Mouse (Mus musculus) megakaryocyte, adult 5-6 weeks (primary cell): ENCODE results near the gene E2f4. TPM values are rescaled to one million over a fixed set of nuclear protein-coding genes. Genes with fewer than 3 reads are reported as not detected.

ENCODE experiments used
- ATAC-seq: 2 replicates; pipeline ENCODE4 v1.8.0; 2016; ENCODE audit warnings: mild to moderate bottlenecking, inconsistent platforms; ENCODE audit not compliant: poor library complexity, severe bottlenecking
- total RNA-seq, 2 experiments: library from RNA; stranded (forward) in 1 of 2; stranded (reverse) in 1 of 2; fragments of 153-499, 151-499 nt in 1 of 2; fragments of 221-1000, 200-1000 nt in 1 of 2; gene quantifications; 2 replicates each; pipeline versions ENCODE4 v1.2.3 to v1.2.4; 2015 to 2017

Gene E2f4
- total RNA-seq, 2 experiments from 2014 or later = 26.9 to 75.8 TPM

DNA sequence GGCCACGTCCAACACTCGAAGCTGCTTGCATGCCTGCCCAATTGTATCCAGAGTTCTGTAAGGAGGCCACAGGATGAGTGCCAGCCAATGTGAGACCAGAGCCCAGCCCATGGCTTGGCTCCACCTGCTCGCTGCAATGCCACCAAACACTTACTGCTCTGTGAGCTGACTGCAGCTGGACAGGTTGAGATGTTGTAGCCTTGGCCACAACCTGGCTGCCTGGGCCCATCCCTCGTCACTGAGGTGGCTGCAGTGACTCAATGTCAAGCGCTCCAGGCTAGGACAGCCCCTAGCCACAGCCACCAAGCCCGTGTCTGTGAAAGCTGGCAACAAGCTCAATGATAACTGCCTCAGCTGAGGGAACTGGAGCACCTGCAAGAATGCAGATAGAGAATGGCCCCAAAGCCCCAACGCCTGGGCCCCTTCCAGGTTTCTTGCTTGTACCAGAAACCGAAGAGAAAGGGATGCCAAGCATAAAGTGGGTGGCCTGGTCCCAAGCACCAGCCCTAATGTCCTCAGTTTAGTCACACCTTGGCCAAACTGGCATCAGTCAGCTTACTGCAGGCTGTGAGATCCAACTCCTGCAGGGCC is 15.5 kb downstream of the E2f4 start:
- no peak for ATAC-seq

DNA sequence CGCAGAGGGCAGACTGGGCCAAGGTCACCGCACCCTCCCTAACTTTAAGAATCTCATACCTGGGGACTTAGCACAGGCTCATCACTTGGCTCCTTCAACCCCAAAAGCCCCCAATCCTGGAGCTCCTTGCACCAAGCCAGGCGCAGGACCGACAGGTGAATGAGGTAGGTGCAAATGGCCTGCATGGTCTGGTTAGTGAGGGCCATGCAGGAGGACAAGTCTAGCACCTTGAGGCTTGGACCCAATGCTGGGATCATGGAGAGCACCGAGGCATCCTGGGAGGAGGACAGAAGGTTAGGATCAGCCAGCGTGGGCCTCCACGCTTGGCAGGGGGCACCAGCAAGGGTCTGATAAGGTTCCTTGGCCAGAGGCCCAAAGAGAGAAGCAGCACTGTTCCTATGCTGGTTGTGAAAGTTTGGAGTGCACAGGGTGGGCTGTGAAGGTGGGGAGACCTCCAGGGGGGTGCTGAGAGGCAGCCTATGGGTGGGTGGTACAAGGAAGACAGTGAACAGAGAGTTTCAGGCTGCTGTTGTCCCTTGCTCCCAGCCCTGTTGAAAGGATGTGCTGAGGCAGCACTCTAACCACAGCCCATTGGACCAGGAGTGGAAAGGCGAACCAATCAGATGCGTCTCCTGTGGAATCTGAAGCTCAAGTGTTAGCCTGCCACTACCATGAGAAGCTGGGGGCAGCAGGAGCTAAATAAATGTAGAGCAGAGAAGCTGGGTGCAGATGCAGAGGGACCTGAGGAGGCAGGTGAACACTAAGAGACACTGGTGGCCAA is 16.3 kb downstream of the E2f4 start:
- ATAC-seq = no peak

DNA sequence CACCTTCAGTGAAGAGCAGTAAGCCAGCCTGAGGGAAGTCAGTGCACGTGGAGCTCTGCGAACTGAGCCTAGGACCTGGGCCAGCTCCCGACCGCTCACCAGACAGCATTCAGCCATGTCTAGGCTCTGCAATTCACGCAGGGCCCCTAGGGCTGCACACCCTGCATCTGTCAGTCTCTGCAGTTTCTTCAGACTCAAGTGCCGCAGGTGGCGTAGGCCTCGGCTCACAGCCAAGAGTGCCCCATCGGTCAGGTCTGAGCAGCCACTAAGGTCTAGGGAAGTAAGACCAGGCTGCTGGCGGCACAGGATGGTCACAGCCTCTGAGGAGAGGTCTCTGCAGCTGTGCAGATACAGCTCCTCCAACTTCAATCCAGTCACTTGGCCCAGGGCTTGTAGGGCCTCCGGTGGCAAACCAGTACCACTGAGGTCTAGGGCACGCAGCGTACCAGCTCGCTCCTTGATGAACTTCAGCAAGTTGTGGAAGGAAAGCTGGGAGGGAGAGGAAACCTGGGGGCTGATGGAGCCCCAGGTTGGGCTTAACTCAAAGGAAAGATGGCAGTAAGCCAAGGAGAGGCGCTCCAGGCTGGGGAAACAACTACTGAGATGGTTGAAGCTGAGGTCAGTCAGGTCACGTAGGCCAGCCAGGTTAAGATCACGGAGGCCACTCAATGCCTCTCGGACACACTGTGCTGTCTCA is 17.8 kb downstream of the E2f4 start:
- no peak for ATAC-seq

DNA sequence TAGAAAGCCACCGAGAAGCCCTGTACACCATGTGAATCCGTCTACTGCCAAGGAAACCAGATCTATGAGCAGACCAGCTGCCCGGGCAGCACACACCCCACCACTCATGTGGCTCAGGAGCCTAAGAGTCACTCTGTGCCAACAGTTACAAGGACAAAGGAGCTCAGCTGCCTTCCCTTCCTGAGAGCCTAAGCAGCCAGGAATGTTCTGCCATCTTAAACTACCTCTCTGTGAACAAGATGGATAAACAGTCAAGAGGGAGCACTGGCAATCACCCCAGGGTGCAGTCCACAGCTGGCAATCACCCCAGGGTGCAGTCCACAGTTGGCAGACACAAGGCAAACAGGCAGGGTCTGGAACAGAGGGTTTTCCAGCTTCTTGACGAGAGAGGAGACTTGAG is 20.5 kb downstream of the E2f4 start:
- ATAC-seq = no peak

DNA sequence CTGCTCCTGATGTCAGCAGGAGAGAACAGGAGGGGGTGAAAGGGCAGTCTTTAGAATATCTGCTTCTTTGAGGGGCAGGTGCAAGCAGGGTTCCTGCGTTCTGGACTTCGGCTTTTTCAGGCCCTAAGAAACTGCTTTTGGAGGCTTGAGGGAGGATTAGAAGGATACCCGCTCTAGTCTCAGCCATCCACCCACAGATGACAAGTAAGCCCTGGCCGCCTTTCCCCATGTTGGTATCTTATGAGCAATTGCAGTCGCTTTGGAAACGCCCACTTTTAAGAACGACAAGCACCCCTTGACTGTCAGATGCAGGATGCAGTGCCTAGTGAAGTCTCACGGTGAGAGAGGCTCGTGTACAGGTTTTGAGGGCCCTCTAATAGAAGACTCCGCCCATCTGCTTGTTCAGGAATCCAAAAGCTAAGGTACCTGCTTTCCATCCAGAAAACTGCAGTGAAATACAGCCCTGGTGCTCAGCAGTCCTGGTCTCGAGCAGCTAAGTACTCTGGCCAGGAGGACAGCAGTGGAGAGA is 21.3 kb downstream of the E2f4 start:
- no peak for ATAC-seq

DNA sequence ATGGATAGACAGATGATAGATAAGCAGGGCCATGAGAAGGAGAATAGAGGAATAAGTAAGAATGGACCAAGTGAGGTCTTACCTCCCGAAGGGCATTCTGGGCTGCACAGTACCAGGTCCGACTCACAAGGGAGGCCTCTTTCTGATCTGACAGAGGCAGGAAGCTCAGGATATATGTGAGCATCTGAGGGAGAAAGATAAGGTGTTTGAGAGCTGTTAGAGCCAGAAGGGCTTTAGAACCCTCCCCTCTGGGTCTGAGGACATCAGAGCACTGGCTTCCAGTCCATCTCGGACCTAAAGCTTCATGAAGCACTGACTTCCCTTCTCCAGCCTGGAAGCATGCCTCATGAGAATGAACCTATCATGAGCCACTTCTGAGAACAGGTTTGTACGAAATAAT is 25.7 kb downstream of the E2f4 start:
- ATAC-seq = no peak

DNA sequence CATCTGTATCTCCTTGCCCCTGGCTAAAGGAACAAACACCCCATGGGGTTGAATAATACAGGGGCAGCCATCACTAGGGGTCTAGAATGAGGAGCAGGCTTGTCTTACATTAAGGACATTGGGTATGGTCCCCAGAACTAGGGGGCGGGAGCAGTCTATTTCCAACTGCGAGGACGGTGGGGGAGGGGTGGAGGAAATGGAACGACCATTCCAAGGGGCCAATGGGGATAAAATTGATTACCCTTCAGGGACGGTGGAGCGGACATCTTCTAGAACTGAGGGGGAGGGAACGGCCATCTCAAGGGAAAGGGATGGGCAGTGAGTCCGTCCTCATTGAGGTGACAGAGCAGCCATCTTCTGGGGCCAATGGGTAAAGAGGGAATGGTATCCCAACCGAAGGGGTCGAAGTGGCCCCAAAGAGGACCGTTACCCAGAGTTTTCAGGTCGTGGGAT is 28.2 kb downstream of the E2f4 start:
- no peak for ATAC-seq

DNA sequence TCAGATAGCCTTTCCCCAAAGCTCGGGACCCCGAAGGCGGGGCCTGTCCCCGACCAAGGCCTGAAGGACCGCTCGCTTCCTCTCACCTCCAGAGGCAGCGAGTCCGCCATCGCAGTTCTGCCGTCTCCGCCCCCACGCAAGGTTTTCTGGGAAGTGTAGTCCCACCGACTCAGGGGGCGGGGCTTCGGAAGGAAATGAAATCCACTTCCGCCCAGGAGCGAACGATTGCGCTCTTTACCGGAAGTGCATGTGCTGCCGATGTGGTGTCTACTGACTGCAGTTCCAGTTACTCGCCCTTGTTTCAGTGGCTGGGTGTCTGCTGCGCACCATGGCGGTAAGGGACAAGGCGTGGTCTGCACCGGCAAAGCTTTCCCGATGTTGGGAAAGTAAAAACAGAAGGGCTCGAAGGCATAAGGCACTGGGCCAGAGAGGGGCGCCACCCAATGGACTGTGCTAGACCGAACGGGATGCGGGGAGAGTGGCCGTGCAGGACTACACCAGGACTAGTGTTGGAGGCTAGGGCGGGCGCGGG is 28.7 kb downstream of the E2f4 start, which contains the start of the genes Lrrc29 and Tmem208:
Gene Lrrc29, minus strand, starts transcription at position 138 of the 532 bp plus-strand sequence.
Gene Tmem208, plus strand, starts transcription at position 214 of the 532 bp plus-strand sequence.
- peak; percentile 96 for ATAC-seq

DNA sequence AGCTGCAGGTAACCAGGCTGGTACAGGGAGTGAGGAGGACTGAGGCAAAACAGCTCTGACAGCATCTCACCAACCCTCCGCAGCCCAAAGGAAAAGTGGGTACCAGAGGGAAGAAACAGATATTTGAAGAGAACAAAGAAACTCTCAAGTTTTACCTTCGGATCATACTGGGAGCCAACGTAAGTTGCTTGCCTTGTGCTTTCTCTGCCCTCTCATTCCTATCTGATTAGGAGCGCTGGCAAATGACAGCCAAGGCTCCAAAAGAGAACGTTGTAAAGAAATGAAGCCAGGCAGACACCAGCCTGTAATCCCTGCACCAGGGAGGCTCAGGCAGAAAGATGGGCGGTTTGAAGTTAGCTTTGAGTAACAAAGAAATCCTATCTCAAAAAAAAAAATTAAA is 29.5 kb downstream of the E2f4 start:
- no peak for ATAC-seq

DNA sequence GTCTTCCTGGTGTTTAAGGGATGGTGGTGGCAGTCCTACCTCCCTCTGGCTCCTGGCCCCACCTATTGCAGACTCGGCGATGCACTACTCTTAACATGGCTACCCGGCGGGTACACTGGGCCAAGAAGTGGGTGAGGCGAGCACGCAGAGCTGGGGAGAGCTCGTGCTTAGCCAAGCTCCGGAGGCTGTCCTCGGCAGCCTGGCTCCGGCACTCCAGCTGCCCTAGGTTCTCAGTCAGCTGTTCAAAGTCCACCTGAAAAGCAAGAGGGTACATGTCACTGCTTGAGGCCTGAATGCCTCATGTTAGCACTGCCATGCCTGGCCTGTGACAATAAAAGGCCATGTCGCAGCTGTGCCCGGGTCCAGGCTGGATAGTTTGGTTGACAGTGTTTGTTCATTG is 32.9 kb downstream of the E2f4 start:
- ATAC-seq = no peak

DNA sequence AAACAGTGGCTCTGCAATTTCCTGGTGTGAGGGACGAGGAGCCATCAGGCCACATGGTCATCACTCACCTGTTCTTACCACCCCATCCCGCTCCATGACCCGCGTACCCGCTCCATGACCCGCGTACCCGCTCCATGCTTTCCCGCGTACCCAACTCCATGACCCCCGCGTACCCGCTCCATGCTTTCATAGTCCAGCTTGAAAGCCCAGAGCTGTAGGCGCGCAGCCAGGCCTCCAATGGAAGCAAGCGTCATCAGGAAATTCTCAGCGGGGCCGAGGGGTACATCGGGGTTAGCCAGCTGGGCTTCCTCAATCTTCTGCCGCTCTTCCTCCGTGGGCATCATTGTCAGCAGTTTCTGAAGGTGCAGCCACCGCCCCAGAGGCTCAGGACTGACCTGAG is 34.0 kb downstream of the E2f4 start:
- no peak for ATAC-seq

DNA sequence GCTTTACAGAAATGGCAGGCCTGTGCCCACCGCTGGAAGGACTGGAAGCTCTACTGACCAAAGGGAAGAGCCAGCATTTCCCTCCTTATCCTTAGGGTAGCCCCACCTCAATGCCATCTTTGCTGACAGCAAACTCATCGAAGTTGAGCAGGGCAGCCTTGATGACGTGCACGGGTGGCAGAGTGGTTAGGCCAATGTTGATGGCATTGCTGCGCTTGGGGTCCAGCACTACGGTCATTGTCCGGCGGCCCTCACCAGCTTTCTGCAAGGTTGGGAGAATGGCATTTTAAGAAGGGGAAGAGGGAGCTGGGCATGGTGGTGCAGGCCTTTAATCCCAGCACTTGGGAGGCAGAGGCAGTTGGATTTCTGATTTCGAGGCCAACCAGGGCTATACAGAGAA is 34.5 kb downstream of the E2f4 start:
- no peak for ATAC-seq

DNA sequence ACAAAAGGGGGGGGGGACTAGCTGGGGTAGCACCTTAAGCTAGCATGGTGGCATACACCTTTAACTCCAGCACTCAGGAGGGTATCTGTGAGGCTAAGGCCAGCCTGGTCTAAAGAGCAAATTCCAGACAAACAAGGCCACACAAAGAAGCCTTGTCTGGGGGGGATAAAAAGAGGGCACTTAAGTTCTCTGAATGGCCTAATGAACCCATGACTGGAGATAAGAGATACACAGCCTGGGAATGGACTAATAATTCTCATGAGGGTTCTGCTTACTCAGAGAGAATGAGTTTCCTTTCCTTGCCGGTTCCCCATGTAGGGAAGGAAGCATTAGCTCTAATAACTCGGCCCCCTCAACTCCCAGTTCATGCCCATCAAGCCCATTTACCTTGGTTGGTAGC is 35.1 kb downstream of the E2f4 start:
- ATAC-seq = no peak

DNA sequence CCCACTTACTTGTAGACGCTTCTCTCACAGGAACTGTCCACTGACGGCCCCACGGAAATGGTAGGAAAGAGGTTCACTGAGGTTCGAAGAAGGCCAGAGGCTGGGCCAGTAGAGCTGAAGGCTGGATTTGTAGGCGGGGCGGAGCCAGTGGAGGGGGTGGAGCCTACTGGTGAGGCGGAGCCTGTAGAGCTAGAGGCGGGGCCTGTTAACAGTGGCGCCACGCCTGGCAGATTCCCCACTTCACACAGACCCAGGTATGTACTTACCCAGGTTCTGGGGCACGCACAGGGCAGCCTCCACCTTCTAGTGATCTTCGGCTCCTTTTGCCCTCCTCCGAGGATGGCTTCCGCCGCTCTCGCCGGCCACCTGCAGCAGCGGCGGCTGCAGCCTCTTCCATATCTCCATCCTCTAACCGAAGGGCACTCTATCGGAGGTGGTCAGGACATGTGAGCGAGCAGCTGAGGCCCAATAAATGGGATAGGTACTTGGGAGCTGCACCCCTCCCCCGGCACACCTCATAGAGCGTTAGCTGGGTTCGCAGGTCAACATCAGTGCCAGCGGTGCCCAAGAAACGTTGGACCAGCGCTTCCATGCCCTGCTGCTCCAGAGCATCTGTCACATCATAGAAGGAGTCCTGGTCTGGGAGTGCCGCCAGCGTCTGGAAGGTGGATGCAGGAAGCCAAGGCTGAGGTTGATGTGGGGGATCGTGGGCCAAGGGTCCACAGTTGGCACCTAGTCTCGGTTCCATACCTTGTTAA is 39.1 kb downstream of the E2f4 start:
- ATAC-seq = no peak

DNA sequence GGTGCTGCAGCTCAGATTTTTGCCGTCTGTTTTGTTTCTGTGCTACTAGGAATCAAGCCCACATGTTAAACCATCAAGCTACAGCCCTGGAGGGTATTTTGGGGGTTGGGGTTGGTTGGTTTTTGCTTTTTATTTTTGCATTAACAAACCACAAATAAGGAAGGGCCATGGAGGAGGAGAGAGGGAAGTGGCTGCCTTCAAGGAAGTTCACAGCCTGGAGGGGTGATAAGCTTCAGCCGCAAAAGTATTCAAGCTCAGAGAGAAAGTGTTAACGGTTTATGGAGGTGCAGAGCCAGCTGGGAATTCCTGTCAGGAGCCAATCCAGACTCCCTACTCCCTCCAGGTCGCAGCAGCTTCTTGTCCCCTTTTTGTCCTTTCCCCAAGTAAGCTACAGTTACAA is 41.5 kb downstream of the E2f4 start:
- ATAC-seq = peak; percentile 60

DNA sequence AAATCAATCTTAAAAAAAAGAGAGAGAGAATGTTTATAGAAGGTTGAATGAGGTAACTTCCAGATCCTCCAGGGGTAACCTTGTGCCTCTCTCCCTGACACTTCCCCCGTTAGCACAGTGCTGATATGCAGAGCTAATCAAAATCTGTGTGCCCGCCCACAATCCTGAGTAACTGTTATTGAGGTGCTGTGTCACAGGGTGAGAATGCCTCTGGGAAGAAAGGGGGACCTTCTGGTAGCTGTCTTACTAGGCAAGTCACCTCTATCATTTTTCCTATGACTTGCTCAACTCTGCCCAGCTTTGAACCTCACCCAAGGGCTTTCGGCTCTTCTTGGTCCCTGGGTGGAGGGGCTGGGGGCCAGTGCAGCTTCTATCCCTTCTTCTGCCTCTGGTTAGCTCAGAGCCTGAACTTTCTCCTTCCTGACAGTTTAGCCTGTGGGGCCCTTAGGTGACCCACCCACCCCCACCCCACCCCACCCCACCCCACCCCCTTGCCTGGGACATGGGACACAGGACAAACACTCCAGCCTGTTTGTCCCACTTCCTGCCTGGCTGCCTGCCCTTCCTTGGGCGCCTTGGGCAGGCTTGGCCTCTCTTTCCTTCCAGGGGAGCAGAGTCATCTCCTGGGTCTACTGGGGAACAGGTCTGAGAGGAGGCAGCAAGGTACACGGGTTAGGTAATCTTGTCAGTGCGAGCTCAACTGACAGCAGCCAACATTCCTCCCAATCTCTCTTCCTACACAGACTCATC is 42.6 kb downstream of the E2f4 start:
- no peak for ATAC-seq

DNA sequence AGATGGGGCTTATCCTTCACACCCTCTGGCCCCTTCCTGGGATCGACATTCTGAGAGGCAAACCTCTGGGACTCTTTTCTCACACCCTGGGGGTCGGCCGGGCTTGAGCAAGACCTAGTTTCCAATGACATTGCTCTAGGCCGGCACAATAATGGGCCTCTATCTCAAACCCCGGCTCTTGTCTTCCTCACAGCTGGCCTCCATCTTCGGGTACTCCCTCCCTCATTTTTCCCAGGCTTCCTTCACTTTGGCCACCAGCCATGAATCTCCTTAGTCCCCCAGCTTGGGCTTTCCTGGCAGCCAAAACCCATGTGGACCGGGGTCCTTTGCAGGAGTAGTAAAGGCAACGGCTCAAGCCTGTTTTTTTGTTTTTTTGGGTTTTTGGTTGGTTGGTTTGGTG is 43.9 kb downstream of the E2f4 start:
- ATAC-seq = no peak

DNA sequence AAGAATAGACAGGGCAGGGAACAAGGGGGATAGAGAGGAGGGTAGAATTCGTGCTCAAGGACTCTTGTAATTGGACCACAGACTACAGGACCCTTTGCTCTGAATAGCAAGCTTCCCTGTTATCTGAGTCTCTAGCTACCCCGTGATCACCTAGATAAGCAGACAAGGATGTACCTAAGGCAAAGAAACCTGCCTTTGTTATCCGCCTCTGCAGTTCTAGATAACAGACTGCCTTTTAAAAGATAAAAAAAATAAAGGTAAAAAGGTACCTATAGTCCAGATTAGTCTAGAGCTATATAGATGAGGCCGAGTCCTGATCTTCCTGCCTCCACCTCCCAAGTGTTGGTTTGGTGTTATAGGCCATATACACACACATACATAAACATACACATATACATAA is 45.3 kb downstream of the E2f4 start:
- no peak for ATAC-seq

DNA sequence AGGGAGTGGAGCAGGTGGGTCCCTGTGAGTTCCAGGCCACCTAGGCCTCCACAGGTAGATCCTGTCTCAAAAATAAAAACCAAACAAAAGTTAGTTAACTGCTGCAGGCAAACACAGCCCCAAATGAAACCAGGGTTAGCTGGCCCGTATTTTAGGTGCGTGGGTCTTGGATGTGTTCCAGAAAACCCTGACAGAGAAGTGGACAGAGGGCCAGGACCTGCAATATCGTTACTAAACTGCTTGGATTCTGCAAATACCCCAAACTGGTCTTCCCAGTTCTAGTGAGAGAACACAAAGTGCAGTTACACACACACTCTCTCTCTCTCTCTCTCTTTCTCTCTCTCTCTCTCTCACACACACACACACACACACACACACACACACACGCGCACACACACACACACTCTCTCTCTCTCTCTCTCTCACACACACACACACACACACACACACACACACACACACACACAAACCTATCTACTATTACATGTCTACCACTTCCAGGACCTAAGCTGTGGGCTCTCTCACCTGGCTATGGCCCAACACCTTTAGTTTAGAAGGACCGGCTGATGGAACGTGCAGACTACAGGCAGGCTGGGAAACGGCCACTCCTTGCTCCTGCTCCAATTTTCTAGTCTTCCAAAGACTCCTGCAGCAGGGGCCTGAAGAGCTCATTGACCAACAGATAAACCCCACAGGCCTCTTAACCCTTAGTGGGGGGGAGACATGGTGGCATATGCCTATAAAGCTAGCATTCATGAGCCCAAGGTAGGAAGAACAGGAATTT is 46.5 kb downstream of the E2f4 start:
- ATAC-seq = no peak
